In genomic region chr1:35810571-35811342, GRCm38 (mm10) we compare ENCODE assay signal across 17 mouse cellular contexts.
DNase-seq lines count a peak whose midpoint lies in the region; ATAC-seq lines count a peak whose summit lies in the region.
"Had no signal": no experiment of that assay in that cellular context is flagged by ENCODE, and none has a peak within 500 bp of the region (broad histone marks: within the 10 kb centered on the region; RNA-seq: fewer than 3 reads in every experiment).

No protein-coding gene starts in this region.

- H3K9me3 ChIP-seq in hindbrain, embryonic 10.5 days: no peaks in the 10 kb centered on the region
- H3K9me3 ChIP-seq in hindbrain, embryonic 13.5 days: no peaks in the 10 kb centered on the region
- H3K9me3 ChIP-seq: liver, embryonic 12.5 days; megakaryocyte, embryonic 14.5 days had no signal

- H3K9ac ChIP-seq in hindbrain, embryonic 13.5 days: no peak overlapping the region
- H3K9ac ChIP-seq: liver, embryonic 12.5 days had no signal

- no peak overlapping the region for H3K4me2 ChIP-seq in hindbrain, embryonic 13.5 days
- H3K4me2 ChIP-seq: liver, embryonic 12.5 days had no signal

- no peak for DNase-seq in hindbrain, embryonic 10.5 days (ENCODE audit: low spot score)
- peak; percentile 1 for DNase-seq in urinary bladder, postnatal 14 days (ENCODE audit: low spot score)
- DNase-seq in urinary bladder, postnatal 36 days (ENCODE audit: low spot score in 2 of 2): no peak
- DNase-seq in mesoderm, embryonic 11.5 days (ENCODE audit: low read depth, low spot score): peak; percentile 61
- DNase-seq in cerebellum, adult 18-20 months: no peak
- DNase-seq in right cerebral cortex, postnatal 36 days (ENCODE audit: low spot score in 2 of 2): no peak
- no peak for DNase-seq in layer of hippocampus, adult 18-20 months (ENCODE audit: low spot score in 2 of 2)
- DNase-seq: adrenal gland, adult 8-10 months; gastrocnemius, adult 2 months; heart, adult 2 months; heart, postnatal 10 days; kidney, adult 8-10 months; kidney, postnatal 25 days; thymus, postnatal 25 days had no signal

- H3K27me3 ChIP-seq in hindbrain, embryonic 10.5 days (ENCODE audit: insufficient read depth, poor library complexity, severe bottlenecking): 0 out of 2 replicates have a peak, but pooled peaks cover 4% of the 10 kb centered on the region
- no peaks in the 10 kb centered on the region for H3K27me3 ChIP-seq in hindbrain, embryonic 13.5 days
- H3K27me3 ChIP-seq: liver, embryonic 12.5 days had no signal

- no peak overlapping the region for H3K4me3 ChIP-seq in hindbrain, embryonic 10.5 days
- no peak overlapping the region for H3K4me3 ChIP-seq in hindbrain, embryonic 13.5 days
- H3K4me3 ChIP-seq: gastrocnemius, adult 2 months; heart, adult 2 months; liver, embryonic 12.5 days; megakaryocyte, embryonic 14.5 days had no signal

- no peak; the same call in 1 of the 2 replicates for ATAC-seq in hindbrain, embryonic 13.5 days (ENCODE audit: low FRiP score)
- ATAC-seq: liver, embryonic 12.5 days had no signal

- H3K36me3 ChIP-seq in hindbrain, embryonic 10.5 days: no peaks in the 10 kb centered on the region
- no peaks in the 10 kb centered on the region for H3K36me3 ChIP-seq in hindbrain, embryonic 13.5 days
- H3K36me3 ChIP-seq: liver, embryonic 12.5 days had no signal

- H3K27ac ChIP-seq in hindbrain, embryonic 10.5 days: peak overlapping the region; percentile 9; the same call in 1 of the 2 replicates
- H3K27ac ChIP-seq in hindbrain, embryonic 13.5 days: no peak overlapping the region
- H3K27ac ChIP-seq: gastrocnemius, adult 2 months; heart, adult 2 months; liver, embryonic 12.5 days had no signal

- WGBS in hindbrain, embryonic 10.5 days: 77% methylated on average over 8 of the region's 8 CpGs
- 65% methylated on average over 8 of the region's 8 CpGs for WGBS in hindbrain, embryonic 13.5 days

- H3K4me1 ChIP-seq in hindbrain, embryonic 10.5 days (replicated peaks): peaks cover 24% of the 10 kb centered on the region
- peaks cover 24% of the 10 kb centered on the region for H3K4me1 ChIP-seq in hindbrain, embryonic 13.5 days (replicated peaks)
- H3K4me1 ChIP-seq: liver, embryonic 12.5 days had no signal

Comparison
In these comparisons a context has a peak if more than half of its experiments do, and no peak if none do; other contexts are left out.
1. DNase-seq: peak in urinary bladder, postnatal 14 days (single experiment) and mesoderm, embryonic 11.5 days (single experiment); none in hindbrain, embryonic 10.5 days (single experiment), urinary bladder, postnatal 36 days (0 of 2), cerebellum, adult 18-20 months (0 of 2), right cerebral cortex, postnatal 36 days (0 of 2) and layer of hippocampus, adult 18-20 months (0 of 2).